Mouse (Mus musculus): ENCODE data around the gene Sh3bp1. TPM values are rescaled to one million over a fixed set of nuclear protein-coding genes. Genes with fewer than 3 reads are reported as not detected.

The Sh3bp1 gene
- polyA plus RNA-seq, 1 experiment from 2014 or later = 34.3 TPM

GRCm38 (mm10) chr15:78936403-78936802 lies 36.8 kb downstream of the Sh3bp1 start:
- H3K27ac ChIP-seq = peak overlapping the region; percentile 82
- peak overlapping the region; percentile 70 for H3K4me3 ChIP-seq
- WGBS (ENCODE audit: insufficient replicate concordance) = 67% methylated on average over 12 of the region's 12 CpGs
- H3K9ac ChIP-seq = peak overlapping the region; percentile 79
- peaks cover 50% of the 10 kb centered on the region for H3K4me1 ChIP-seq
- peak overlapping the region; percentile 79 for H3K4me2 ChIP-seq
- peaks cover 52% of the 10 kb centered on the region for H3K36me3 ChIP-seq
- no peaks in the 10 kb centered on the region for H3K9me3 ChIP-seq (replicated peaks)
- ATAC-seq = peak; percentile 71
- no peaks in the 10 kb centered on the region for H3K27me3 ChIP-seq (replicated peaks)

GRCm38 (mm10) chr15:78937311-78937710 lies 37.7 kb downstream of the Sh3bp1 start:
- Histone ChIP-seq H3K4me2 (peak overlapping the region; percentile 79), H3K9ac (no peak overlapping the region), H3K9me3 (replicated peaks) (no peaks in the 10 kb centered on the region), H3K36me3 (peaks cover 60% of the 10 kb centered on the region), H3K27me3 (replicated peaks) (no peaks in the 10 kb centered on the region), H3K4me3 (no peak overlapping the region), H3K27ac (peak overlapping the region; percentile 82), H3K4me1 (peaks cover 47% of the 10 kb centered on the region)
- ATAC-seq = no peak
- WGBS (ENCODE audit: insufficient replicate concordance) = 90% methylated on average over 10 of the region's 10 CpGs

DNA sequence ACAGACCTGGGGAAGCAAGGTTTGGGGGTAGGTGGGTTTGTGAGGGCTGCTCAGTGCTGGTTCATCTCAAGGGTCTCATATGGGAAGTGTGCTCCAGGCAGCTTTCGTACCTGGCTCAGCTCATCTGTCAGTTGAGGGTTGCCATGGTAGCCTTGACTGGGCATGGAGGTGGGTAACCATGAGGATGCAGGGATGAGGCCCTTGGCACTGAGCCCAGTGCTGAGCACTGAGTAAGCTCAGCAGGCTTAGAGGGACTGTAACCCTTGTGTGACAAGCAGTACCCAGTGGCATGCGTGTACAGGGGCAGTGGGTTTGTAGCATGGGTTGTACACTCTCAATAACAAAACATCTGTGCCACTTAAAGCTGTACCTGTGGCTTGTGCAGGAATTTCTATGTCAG lies 38.4 kb downstream of the Sh3bp1 start:
- Histone ChIP-seq H3K4me1 (peaks cover 50% of the 10 kb centered on the region), H3K9me3 (replicated peaks) (no peaks in the 10 kb centered on the region), H3K36me3 (peaks cover 60% of the 10 kb centered on the region), H3K4me2 (no peak overlapping the region), H3K9ac (no peak overlapping the region), H3K27me3 (replicated peaks) (no peaks in the 10 kb centered on the region), H3K27ac (0 out of 2 replicates have a peak overlapping the region, but pooled peaks have one; percentile 82), H3K4me3 (no peak overlapping the region)
- 98% methylated on average over 2 of the region's 2 CpGs for WGBS (ENCODE audit: insufficient replicate concordance)
- ATAC-seq = no peak

- Histone ChIP-seq H3K27ac (no peak overlapping the region), H3K4me3 (no peak overlapping the region), H3K9me3 (replicated peaks) (no peaks in the 10 kb centered on the region), H3K9ac (no peak overlapping the region), H3K4me1 (peaks cover 42% of the 10 kb centered on the region), H3K4me2 (no peak overlapping the region), H3K36me3 (peaks cover 60% of the 10 kb centered on the region), H3K27me3 (replicated peaks) (no peaks in the 10 kb centered on the region; the same call in 1 of the 2 replicates)
- no peak for ATAC-seq
- 86% methylated on average over 13 of the region's 13 CpGs for WGBS (ENCODE audit: insufficient replicate concordance)
These were observed 40.8 kb downstream of the Sh3bp1 start for GRCm38 (mm10) chr15:78940325-78940724.

- H3K9me3 ChIP-seq (replicated peaks) = no peaks in the 10 kb centered on the region
- no peak overlapping the region for H3K9ac ChIP-seq
- H3K4me2 ChIP-seq = peak overlapping the region; percentile 47
- peak overlapping the region; percentile 24; the same call in 1 of the 2 replicates for H3K4me3 ChIP-seq
- H3K27ac ChIP-seq = 0 out of 2 replicates have a peak overlapping the region, but pooled peaks have one; percentile 28
- peaks cover 26% of the 10 kb centered on the region for H3K4me1 ChIP-seq
- ATAC-seq = peak; percentile 66
- H3K36me3 ChIP-seq = peaks cover 45% of the 10 kb centered on the region
- peaks cover 23% of the 10 kb centered on the region for H3K27me3 ChIP-seq (replicated peaks)
- 23% methylated on average over 9 of the region's 9 CpGs for WGBS (ENCODE audit: insufficient replicate concordance)
These were observed 43.1 kb downstream of the Sh3bp1 start for GRCm38 (mm10) chr15:78942663-78943062.

- no peak overlapping the region for H3K4me2 ChIP-seq
- 70% methylated on average over 7 of the region's 7 CpGs for WGBS (ENCODE audit: insufficient replicate concordance)
- no peak overlapping the region for H3K9ac ChIP-seq
- no peak for ATAC-seq
- no peak overlapping the region for H3K4me3 ChIP-seq
- H3K27ac ChIP-seq = no peak overlapping the region
- H3K9me3 ChIP-seq (replicated peaks) = no peaks in the 10 kb centered on the region
- peaks cover 9% of the 10 kb centered on the region for H3K36me3 ChIP-seq
- H3K27me3 ChIP-seq (replicated peaks) = peaks cover 43% of the 10 kb centered on the region
- peaks cover 31% of the 10 kb centered on the region for H3K4me1 ChIP-seq
These were observed 46.7 kb downstream of the Sh3bp1 start for GRCm38 (mm10) chr15:78946232-78946631.

GRCm38 (mm10) chr15:78947657-78948056 lies 48.1 kb downstream of the Sh3bp1 start, which contains the start of gene Triobp:
TSS of gene Triobp (plus strand) at chr15:78947724.
- Histone ChIP-seq H3K9ac (peak within 1 kb of the TSS; percentile 23; the same call in 1 of the 2 replicates), H3K4me2 (peak within 1 kb of the TSS; percentile 62), H3K4me3 (peak within 1 kb of the TSS; percentile 39), H3K27me3 (replicated peaks) (peaks cover 47% of the 10 kb centered on the region), H3K36me3 (no peaks in the 10 kb centered on the region), H3K9me3 (replicated peaks) (no peaks in the 10 kb centered on the region), H3K27ac (no peak within 1 kb of the TSS), H3K4me1 (peaks cover 22% of the 10 kb centered on the region)
- WGBS (ENCODE audit: insufficient replicate concordance) = 1% methylated on average over 24 of the region's 24 CpGs
- ATAC-seq = peak; percentile 86

DNA sequence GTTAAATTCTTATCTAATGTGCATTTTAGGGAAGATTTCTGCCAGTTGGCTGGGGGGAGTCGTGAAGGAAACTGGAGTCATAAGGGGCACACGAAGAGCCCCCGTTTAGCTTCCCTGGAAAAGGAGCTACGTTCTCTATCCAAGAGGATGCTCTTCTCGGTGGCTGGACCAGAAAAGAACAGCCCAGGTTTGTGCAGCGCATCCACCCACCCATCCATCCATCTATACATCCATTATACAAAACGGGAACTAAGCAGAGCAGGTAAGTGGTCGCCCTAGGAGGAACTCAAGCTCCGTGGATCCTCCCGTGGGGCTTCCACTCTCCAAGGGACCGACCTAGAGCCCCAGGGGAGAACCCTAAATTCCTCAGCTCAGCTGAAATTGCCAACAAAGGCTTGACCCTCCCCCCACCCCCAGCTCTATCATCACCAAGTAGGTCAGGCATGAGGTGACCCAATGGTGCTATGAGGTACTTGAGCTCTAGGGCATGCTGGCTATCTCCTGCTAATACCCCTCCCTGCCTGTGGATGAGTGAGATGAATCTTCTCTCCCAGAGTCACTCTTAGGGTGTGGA lies 48.7 kb downstream of the Sh3bp1 start:
- Histone ChIP-seq H3K36me3 (no peaks in the 10 kb centered on the region), H3K4me3 (peak overlapping the region; percentile 39), H3K4me2 (peak overlapping the region; percentile 62), H3K4me1 (peaks cover 16% of the 10 kb centered on the region), H3K9ac (peak overlapping the region; percentile 23; the same call in 1 of the 2 replicates), H3K27me3 (replicated peaks) (peaks cover 48% of the 10 kb centered on the region), H3K27ac (no peak overlapping the region), H3K9me3 (replicated peaks) (no peaks in the 10 kb centered on the region)
- 12% methylated on average over 11 of the region's 11 CpGs for WGBS (ENCODE audit: insufficient replicate concordance)
- no peak for ATAC-seq

DNA sequence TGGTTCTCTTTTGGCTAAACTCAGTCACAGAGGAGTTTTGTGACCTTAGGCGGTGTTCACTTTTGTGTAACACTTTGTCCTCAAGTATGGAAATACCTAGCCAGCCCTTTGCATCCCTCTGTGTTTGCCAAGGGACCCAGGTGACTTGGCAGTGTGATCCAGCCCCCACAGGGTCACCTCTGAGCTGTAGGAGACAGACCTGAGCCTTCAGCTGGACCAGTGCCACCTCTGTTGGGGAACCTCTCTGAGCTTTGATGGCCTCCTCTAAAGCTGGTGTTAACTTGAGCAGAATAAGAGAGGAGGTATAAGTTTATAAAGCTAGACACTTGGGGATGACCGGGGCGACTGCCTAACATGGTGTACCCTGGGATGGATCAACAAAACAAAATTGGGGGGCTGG lies 49.3 kb downstream of the Sh3bp1 start:
- Histone ChIP-seq H3K4me3 (no peak overlapping the region), H3K9ac (no peak overlapping the region), H3K27ac (no peak overlapping the region), H3K36me3 (no peaks in the 10 kb centered on the region), H3K9me3 (replicated peaks) (no peaks in the 10 kb centered on the region), H3K4me2 (no peak overlapping the region), H3K27me3 (replicated peaks) (peaks cover 48% of the 10 kb centered on the region), H3K4me1 (peaks cover 16% of the 10 kb centered on the region)
- WGBS (ENCODE audit: insufficient replicate concordance) = 81% methylated on average over 3 of the region's 3 CpGs
- ATAC-seq = no peak

GRCm38 (mm10) chr15:78955663-78956062 lies 56.1 kb downstream of the Sh3bp1 start:
- H3K4me1 ChIP-seq = no peaks in the 10 kb centered on the region
- H3K9ac ChIP-seq = no peak overlapping the region
- H3K27ac ChIP-seq = no peak overlapping the region
- no peaks in the 10 kb centered on the region for H3K36me3 ChIP-seq
- peaks cover 12% of the 10 kb centered on the region for H3K27me3 ChIP-seq (replicated peaks)
- WGBS (ENCODE audit: insufficient replicate concordance) = 55% methylated on average over 3 of the region's 3 CpGs
- ATAC-seq = no peak
- H3K9me3 ChIP-seq (replicated peaks) = no peaks in the 10 kb centered on the region
- H3K4me3 ChIP-seq = no peak overlapping the region
- no peak overlapping the region for H3K4me2 ChIP-seq

GRCm38 (mm10) chr15:78956351-78956750 lies 56.8 kb downstream of the Sh3bp1 start:
- Histone ChIP-seq H3K9ac (no peak overlapping the region), H3K27ac (no peak overlapping the region), H3K36me3 (no peaks in the 10 kb centered on the region), H3K9me3 (replicated peaks) (no peaks in the 10 kb centered on the region), H3K27me3 (replicated peaks) (peaks cover 12% of the 10 kb centered on the region), H3K4me1 (no peaks in the 10 kb centered on the region), H3K4me2 (no peak overlapping the region), H3K4me3 (no peak overlapping the region)
- ATAC-seq = no peak
- 45% methylated on average over 4 of the region's 4 CpGs for WGBS (ENCODE audit: insufficient replicate concordance)

DNA sequence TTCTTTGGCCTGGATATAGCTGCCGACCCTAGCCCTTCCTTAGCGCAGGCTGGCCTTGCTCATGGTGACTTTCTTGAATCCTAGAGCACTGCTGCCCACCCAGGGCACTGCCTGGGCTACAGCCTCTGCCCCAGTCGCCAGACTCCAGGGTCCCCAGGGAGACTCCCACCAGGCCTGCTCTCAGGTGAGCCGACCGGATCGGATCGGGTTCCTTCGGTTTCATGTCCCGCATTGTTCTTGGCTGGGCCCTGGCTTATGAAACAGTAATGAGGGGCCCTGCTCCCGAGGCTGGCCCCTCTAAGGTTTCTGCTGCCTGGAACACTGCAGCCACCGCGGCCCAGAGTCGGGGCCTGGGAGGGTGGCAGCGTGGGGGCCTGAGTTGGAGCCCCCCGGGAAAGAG lies 57.5 kb downstream of the Sh3bp1 start:
- no peak overlapping the region for H3K27ac ChIP-seq
- WGBS (ENCODE audit: insufficient replicate concordance) = 47% methylated on average over 15 of the region's 15 CpGs

More for the DNA sequence above, 57.5 kb downstream of the Sh3bp1 start:
- no peaks in the 10 kb centered on the region for H3K36me3 ChIP-seq
- no peaks in the 10 kb centered on the region for H3K4me1 ChIP-seq
- no peak overlapping the region for H3K4me3 ChIP-seq
- H3K9ac ChIP-seq = no peak overlapping the region
- H3K27me3 ChIP-seq (replicated peaks) = peaks cover 12% of the 10 kb centered on the region
- H3K9me3 ChIP-seq (replicated peaks) = no peaks in the 10 kb centered on the region
- ATAC-seq = no peak
- H3K4me2 ChIP-seq = no peak overlapping the region

Measured in liver, embryonic 12.5 days (tissue).